Mouse (Mus musculus) G1E-ER4 (cell line): ENCODE results near the gene Zfhx3. TPM values are rescaled to one million over a fixed set of nuclear protein-coding genes. Genes with fewer than 3 reads are reported as not detected.

Experiments
- GATA1 ChIP-seq: IDR thresholded peaks from one replicate; pipeline ENCODE4 v1.8.0; 2012; ENCODE audit warnings: low read length, inconsistent platforms
- polyA plus RNA-seq: library from polyadenylated mRNA; stranded (reverse); fragments of >175 nt; gene quantifications from 2 replicates; pipeline ENCODE4 v1.2.3, GENCODE M21; 2012

Zfhx3 gene
- polyA plus RNA-seq, 1 experiment = not detected

DNA sequence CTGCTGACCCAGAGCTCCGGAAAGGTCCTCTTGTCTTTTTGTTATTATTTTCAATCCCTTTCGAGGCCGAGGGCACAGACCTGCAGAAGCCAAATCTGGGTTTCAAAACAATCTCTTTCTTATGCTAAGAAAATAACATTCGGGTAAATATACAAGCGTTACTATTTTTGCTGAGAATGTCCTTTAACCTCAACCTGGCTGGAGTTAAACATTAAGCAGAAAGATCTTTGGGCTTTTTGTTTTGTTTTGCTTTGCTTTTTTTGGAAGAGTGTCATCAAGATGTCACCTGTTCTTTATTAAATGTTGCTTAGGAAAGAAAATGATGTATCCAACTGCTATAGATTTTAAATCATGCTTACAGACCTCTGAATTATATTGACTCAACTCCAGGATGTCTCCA, 204.1 kb downstream of the Zfhx3 start:
- no peak for TF ChIP-seq GATA1

DNA sequence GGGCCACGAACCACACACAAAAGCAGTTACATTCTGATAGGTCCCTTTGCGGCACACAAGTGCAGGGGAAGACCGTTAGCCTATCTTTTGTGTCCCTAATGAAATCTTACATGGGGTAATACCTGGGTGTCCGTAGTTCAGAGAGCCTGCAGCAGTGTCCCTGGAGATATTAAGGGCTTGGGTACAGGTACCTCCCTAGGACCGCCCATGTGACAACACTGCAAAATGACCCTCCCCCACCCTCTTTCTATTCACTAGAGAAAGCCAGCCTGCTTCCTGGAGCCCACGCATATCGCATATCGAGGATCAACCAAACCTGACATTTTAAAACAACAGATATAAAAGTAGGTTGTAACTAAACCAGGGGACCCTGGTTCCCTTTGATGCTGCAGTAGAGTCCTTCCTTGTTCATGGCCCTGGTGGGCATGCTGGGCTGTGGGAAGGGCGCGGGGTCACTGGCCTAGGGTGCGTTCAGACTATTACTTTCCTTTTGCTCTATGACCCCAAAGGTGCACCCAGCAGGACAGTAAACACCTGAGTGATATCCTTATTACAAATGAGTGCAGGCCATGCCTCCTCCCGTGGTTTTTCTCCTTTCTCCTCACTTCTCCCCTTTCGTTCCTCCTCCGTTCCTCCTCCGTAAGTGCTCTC, 206.3 kb downstream of the Zfhx3 start:
- TF ChIP-seq GATA1 = no peak

DNA sequence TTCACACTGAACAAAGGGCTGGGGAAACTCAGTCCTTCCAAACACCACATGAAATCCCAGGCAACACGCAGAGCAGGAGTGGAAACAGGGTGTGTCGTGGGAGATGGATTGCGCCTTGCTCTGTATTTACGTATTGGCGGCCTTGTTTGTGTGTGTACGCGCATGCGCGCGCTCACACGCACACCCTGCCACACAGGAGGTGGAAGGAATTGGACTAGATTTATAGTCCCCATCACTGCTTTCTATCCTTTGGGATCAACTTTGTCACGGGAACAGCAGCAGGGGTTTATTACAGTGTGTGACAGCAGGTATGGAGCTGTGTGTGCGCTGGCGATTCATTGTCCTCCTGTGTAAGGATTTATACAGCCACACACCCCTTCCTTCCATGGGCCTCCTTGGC, 228.4 kb downstream of the Zfhx3 start:
- TF ChIP-seq GATA1 = no peak

DNA sequence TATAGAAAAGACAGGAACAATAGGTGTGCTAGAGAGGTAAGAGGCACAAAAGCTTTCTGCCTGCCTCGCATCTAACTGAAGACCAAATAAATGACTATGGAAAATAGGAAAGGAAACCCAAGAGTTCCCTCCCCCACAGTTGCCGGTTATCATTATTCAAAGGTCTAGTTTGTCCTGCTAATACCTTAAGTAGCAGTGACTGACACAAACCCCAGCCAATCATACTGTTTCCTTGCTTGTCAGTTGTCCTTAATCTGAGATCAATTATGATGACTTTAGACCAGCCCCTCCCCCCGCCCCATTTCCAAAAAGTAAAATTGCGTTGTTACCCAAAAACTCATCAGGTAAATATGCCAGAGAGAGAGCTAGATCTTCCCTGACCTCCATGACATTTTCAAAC, 240.9 kb downstream of the Zfhx3 start:
- no peak for TF ChIP-seq GATA1

DNA sequence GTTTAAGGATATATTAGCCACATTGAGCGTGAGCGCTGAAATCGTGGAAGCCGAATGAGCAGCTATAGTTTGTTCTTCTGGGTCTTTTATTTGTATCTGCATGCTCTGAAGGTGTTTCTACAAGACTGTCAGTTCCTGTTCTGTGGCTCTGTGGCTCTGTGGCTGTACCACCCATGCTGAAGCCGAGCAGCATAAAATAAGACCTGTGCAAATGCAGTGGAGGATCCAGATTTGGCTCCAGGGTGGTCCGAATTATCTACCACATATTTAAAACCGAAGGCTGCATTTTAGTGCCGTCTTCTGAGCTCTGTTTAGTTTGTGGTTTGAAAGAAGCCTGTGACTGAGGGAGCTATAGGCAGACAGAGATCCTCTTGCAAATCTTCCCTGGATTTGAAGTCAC, 241.5 kb downstream of the Zfhx3 start:
- TF ChIP-seq GATA1 = no peak

DNA sequence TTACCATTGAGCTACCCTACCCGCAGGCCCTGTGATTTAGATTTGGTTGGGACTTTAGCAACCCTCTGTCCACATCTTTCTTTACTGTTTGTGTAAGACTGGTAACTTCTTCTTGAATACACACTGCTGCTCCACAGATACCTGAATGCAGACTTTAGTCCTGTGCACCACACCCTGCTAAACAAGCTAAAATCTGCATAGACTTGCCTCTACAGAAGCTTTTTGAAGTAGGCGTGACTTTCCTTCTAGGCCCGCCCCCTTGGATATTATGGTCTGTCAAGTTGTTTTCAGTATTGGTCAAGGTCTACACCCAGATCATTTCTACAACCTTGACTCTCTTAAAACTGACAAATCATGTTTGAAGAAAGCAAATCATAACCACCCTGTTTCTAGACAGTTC, 243.8 kb downstream of the Zfhx3 start:
- no peak for TF ChIP-seq GATA1

DNA sequence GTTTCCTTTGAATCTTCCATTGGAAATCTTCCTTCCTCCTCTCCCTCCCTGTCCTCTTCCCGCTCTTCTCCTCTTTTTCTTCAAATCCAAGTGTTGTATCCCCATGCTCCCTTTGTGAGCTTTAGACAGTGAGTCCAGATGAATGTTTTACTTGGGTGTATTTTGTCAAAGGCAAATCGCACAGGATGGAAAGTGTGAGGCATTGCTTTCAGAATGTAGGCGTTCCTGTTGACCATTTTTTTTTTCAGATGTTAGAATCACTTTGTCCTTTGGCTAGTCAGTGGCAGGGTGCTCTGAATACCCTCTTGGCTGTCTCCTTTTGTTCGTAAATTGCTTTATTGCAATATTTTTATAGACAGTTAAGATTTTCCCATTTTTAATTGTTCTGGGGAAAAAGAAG, 245.6 kb downstream of the Zfhx3 start:
- no peak for TF ChIP-seq GATA1

DNA sequence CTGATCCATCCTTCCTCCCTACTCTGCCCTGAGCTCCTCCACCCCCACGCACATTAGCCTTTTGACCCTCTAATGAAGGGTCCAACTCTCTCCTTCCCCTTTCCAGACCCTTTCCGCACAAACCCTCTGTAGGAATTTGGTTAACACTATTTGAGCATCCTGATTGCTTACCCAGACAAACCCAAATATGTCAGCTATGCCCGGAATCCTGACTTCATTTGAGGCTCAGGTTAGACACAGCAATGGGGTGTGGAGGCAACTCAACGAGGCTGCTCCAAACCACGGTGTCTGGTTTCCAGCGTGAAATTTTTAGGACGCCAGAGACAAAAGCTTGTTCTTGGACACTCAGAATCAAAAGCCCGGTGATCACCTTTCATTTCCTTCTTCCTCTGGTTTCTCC, 252.1 kb downstream of the Zfhx3 start:
- TF ChIP-seq GATA1 = no peak

DNA sequence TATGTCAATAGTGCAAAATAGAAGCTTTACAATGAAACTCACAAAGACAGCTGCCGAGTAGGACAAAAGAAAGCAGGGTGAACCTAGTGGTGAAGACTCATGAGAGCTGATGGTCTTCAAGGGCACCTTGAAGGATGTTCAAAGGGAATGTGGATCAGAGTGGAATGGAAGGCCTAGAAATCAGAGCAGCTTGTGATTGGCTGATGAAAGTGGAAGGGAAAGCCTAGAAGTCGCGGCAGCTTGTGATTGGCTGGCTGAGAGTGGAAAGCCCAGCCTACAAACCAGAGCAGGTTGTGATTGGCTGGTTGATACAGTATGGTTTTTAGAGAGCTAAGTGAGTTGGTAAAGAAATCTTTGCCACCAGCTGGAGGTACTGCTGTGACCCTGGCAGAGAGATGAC, 272.6 kb downstream of the Zfhx3 start:
- TF ChIP-seq GATA1 = no peak

DNA sequence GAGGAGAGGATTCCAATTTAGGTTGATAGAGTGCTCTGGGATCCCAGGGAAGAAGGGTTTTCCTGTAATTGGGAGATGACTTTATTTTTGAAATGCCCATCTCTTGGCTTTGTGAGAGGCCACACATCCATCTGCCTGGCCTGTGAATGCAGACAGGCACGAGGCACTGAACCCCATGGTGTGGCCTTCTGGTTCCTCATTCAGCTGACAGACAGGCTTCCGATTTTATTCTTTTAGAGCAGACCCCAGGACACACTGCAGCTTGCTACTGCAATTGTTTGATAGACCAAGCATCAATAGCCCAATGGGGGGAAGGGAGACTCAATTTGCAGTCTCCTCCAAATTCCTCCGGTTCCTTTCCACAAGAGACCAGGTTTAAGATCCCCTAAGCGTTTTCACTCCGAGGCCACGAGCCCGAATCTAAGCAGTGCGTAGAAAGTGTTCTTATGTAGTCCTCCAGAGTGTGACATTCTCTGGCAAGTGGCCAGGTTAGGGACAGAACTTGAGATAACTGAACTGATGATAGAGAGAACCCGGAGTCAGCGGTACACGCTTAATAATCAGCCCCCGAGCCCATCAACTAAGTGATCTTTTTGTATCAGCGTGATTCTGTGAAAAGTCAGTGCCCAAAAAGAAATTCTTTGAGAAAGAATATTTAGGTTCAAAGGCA, 275.9 kb downstream of the Zfhx3 start:
- TF ChIP-seq GATA1 = no peak

DNA sequence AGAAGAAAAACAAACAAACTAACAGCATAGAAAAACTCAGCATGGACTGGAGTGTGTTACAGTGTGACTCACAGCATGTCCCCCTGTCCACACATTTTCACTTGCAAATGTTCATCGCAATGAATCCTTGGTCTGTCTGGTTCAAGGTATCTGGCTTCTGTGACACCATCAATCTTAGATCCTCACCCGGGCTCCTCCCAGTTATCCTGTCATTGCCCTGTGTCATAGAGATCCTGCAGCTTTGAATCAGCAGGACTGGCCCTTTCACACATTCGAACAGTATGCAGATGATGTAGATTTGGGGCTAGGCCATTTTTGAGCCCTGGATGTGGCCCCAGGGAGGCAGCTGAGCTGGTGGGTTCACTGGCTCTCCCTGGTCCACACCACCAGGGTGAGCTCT, 278.1 kb downstream of the Zfhx3 start:
- no peak for TF ChIP-seq GATA1

DNA sequence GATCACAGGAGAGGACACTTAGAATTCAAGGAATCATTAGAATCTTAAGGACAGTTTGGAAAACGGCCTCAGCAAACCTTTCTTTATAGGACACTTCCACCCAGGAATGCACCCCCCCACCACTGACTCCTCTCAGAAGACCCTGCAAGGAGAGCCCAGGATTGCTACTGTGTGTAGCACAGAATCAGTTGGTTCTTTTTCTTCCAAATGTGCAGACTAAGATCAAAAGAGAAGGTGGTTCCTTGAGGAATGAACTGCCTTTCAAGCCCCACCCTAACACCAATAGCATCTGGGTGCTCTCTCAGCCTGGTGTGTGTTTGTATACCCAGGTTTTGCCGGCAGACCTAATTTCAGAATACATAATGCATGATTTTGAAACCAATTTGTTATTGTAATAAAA, 279.6 kb downstream of the Zfhx3 start:
- TF ChIP-seq GATA1 = no peak

DNA sequence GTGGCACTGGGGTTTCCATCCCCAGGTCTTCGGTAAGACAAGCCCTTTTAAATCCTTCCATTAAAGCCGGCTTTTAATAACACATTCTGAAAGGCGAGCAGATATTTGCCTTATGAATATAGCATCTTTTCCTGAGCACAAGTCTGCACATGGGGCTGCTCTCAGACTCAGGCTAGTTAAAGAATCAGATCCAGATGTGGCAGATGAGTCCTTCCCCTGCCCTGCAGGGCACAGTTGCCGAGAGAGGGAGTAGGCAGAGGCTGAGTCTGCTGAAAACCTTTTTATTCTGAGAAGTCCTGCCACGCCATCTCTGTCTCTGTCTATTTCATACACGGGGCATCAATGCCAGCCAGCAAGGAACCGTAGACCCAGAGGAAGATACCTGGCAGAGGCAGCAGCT, 289.9 kb downstream of the Zfhx3 start:
- TF ChIP-seq GATA1 = no peak

DNA sequence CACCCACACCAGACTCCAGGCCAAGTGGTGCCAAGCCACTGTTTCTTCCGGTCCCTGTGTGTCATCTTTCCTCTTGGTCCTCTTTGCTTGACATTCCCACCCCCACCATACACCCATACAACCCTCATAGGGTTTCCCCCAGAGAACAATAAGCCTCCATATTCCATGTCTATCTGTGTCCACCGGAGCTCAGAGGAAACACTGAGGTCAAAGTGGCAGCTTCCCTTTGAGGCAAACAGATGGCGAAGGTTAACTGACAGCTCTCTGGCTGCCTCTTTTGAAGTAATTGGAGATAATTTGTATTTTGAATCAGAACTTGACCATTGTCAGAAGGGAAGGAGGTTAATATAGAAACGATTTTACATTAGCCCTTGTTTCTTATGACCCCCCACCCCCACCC, 292.0 kb downstream of the Zfhx3 start:
- no peak for TF ChIP-seq GATA1

DNA sequence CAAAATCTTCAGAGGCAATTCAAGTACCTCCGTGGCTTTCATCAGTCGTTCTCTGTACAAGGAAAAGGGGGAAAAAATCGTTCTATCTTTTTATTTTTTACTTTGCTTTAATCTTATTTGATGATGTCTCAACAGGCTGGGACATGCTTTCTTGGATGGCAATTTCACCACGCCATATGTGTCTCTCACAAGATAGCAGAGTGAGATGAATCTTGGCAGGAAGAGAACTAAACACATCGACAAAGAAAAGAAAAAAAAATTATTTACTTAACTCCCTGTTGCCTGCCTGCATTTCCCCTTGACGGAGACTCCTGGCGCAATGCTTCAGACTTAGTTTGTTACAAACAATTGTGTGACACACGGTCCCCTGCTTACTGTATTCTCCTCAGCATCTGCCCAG, 294.3 kb downstream of the Zfhx3 start:
- no peak for TF ChIP-seq GATA1

DNA sequence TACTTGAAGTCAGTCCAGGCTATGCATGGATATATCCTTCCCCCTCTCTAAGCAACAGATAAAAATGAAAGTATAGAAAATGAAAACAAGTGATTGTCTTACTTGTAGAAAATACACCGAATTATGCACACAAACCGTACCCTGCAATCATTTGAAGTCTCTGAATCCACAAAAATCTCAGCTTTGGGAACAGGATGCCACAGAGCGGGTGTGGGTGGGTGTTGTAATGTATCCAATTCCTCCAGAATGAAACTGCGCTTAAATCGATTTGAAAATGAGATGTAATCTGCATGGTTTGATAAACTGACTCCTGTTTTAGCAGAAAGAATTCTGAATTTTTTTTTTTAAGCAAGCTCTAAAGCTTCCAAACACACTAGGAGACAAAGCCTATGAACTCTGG, 297.1 kb downstream of the Zfhx3 start:
- TF ChIP-seq GATA1 = no peak

DNA sequence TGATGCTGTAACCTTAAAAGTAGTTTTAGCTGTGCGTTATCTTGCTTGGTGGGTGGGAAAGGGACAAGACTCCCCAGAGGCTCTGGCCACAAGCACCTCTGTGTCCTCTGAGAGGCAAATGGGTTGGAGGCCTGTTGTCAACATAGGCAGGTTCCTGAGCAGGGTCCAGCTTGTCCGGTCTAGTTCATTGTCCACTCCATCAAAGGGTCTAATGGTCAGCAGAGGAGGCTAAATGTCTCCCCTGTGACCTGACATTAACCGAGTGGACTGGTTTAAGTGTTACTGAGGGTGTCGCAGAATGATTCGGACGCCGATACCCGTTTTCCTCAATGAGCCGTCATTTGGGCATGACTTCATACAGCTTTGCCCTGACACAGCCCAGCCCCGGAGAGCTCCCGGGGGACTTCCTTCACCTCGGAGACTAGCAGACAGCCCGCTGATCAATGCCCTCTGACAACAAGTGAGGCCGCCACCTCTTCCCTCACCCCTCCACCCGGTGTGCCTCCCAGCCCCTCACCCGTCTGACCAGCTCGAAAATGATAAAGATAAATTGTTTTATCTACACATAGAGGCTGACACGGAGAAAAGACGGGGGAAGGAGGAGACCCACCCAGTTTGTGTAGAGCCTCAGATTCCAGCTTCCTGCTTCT, 298.7 kb downstream of the Zfhx3 start:
- TF ChIP-seq GATA1 = no peak

DNA sequence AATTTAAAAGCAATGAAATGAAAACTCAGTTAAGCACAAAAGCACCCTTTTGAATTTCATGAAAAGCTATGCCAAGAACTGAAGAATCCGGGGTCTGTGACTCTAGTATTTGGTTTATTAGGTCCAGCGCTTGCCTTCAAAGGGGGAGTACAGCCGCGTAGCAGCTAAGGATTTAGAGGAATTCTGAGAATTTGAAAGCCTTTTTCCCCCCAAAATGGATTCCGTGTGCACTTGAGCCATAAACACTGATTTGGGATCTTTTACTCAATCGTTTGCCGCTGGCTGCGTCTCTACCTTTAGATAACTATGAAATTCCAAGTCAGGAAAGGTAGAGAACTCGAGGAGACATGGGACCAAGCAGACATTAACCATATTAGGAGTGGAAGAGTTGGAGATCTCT, 300.8 kb downstream of the Zfhx3 start:
- TF ChIP-seq GATA1 = no peak
